Mouse (Mus musculus): Measurements from ENCODE around the gene Slc27a1. TPM values are rescaled to one million over a fixed set of nuclear protein-coding genes. Genes with fewer than 3 reads are reported as not detected.
A peak's percentile ranks its signal among the peaks of the same experiment; 100 is the strongest.

Gene Slc27a1
- polyA plus RNA-seq, 1 experiment from 2014 or later = 18.2 TPM

- no peaks in the 10 kb centered on the region for H3K9me3 ChIP-seq (ENCODE audit: control insufficient read depth, low read length)
- no peaks in the 10 kb centered on the region for H3K4me1 ChIP-seq (replicated peaks; ENCODE audit: control insufficient read depth, insufficient read depth, low read length)
- 0 out of 2 replicates have a peak, but pooled peaks cover 6% of the 10 kb centered on the region for H3K36me3 ChIP-seq (ENCODE audit: control insufficient read depth, insufficient read depth, low read length)
- ATAC-seq (ENCODE audit: low FRiP score) (no peak), DNase-seq (ENCODE audit: low spot score) (no peak)
- WGBS = 75% methylated on average over 7 of the region's 7 CpGs
- H3K27me3 ChIP-seq (ENCODE audit: control insufficient read depth, insufficient read depth, low read length) = peaks cover 6% of the 10 kb centered on the region
- H3K9ac ChIP-seq (ENCODE audit: low read depth, low read length) = no peak overlapping the region
- H3K4me2 ChIP-seq (replicated peaks; ENCODE audit: low read depth, low read length) = no peak overlapping the region
- no peak overlapping the region for H3K4me3 ChIP-seq (ENCODE audit: low read depth, low read length)
- no peak overlapping the region for H3K27ac ChIP-seq (ENCODE audit: low read depth, low read length)
Observed at GRCm38 (mm10) chr8:71550754-71551153, 17.9 kb upstream of the Slc27a1 start.

- ATAC-seq (ENCODE audit: low FRiP score) = no peak
- no peaks in the 10 kb centered on the region for H3K36me3 ChIP-seq (ENCODE audit: control insufficient read depth, insufficient read depth, low read length)
- no peak overlapping the region for H3K9ac ChIP-seq (ENCODE audit: low read depth, low read length)
- WGBS = 69% methylated on average over 6 of the region's 6 CpGs
- no peak overlapping the region for H3K4me3 ChIP-seq (ENCODE audit: low read depth, low read length)
- no peak overlapping the region for H3K4me2 ChIP-seq (replicated peaks; ENCODE audit: low read depth, low read length)
- H3K27me3 ChIP-seq (ENCODE audit: control insufficient read depth, insufficient read depth, low read length) = peaks cover 24% of the 10 kb centered on the region
- no peaks in the 10 kb centered on the region for H3K9me3 ChIP-seq (ENCODE audit: control insufficient read depth, low read length)
- no peak overlapping the region for H3K27ac ChIP-seq (ENCODE audit: low read depth, low read length)
- DNase-seq (ENCODE audit: low spot score) = no peak
- H3K4me1 ChIP-seq (replicated peaks; ENCODE audit: control insufficient read depth, insufficient read depth, low read length) = no peaks in the 10 kb centered on the region
Observed at GRCm38 (mm10) chr8:71552770-71553169, 15.9 kb upstream of the Slc27a1 start.

GRCm38 (mm10) chr8:71554001-71554400 is 14.7 kb upstream of the Slc27a1 start:
- H3K36me3 ChIP-seq (ENCODE audit: control insufficient read depth, insufficient read depth, low read length) = no peaks in the 10 kb centered on the region
- 80% methylated on average over 6 of the region's 6 CpGs for WGBS
- H3K27ac ChIP-seq (ENCODE audit: low read depth, low read length) = no peak overlapping the region
- H3K4me1 ChIP-seq (replicated peaks; ENCODE audit: control insufficient read depth, insufficient read depth, low read length) = no peaks in the 10 kb centered on the region; the same call in 1 of the 2 replicates
- no peak overlapping the region for H3K9ac ChIP-seq (ENCODE audit: low read depth, low read length)
- H3K4me2 ChIP-seq (replicated peaks; ENCODE audit: low read depth, low read length) = no peak overlapping the region
- no peaks in the 10 kb centered on the region for H3K9me3 ChIP-seq (ENCODE audit: control insufficient read depth, low read length)
- DNase-seq (ENCODE audit: low spot score) (no peak), ATAC-seq (ENCODE audit: low FRiP score) (no peak)
- H3K27me3 ChIP-seq (ENCODE audit: control insufficient read depth, insufficient read depth, low read length) = peaks cover 36% of the 10 kb centered on the region
- no peak overlapping the region for H3K4me3 ChIP-seq (ENCODE audit: low read depth, low read length)

GRCm38 (mm10) chr8:71554644-71555043 is 14.0 kb upstream of the Slc27a1 start:
- WGBS = 91% methylated on average over 2 of the region's 2 CpGs
- H3K27me3 ChIP-seq (ENCODE audit: control insufficient read depth, insufficient read depth, low read length) = peaks cover 42% of the 10 kb centered on the region
- H3K4me3 ChIP-seq (ENCODE audit: low read depth, low read length) = no peak overlapping the region
- no peak overlapping the region for H3K9ac ChIP-seq (ENCODE audit: low read depth, low read length)
- DNase-seq (ENCODE audit: low spot score) = no peak
- H3K27ac ChIP-seq (ENCODE audit: low read depth, low read length) = no peak overlapping the region
- no peaks in the 10 kb centered on the region for H3K9me3 ChIP-seq (ENCODE audit: control insufficient read depth, low read length)
- ATAC-seq (ENCODE audit: low FRiP score) = no peak
- no peak overlapping the region for H3K4me2 ChIP-seq (replicated peaks; ENCODE audit: low read depth, low read length)
- no peaks in the 10 kb centered on the region; the same call in 1 of the 2 replicates for H3K4me1 ChIP-seq (replicated peaks; ENCODE audit: control insufficient read depth, insufficient read depth, low read length)
- no peaks in the 10 kb centered on the region for H3K36me3 ChIP-seq (ENCODE audit: control insufficient read depth, insufficient read depth, low read length)

- H3K4me1 ChIP-seq (replicated peaks; ENCODE audit: control insufficient read depth, insufficient read depth, low read length) = peaks cover 2% of the 10 kb centered on the region; the same call in 1 of the 2 replicates
- H3K27ac ChIP-seq (ENCODE audit: low read depth, low read length) = no peak within 1 kb of the TSS
- DNase-seq (ENCODE audit: low spot score) (peak; percentile 32), ATAC-seq (ENCODE audit: low FRiP score) (peak; percentile 4; the same call in 1 of the 2 replicates)
- peak within 1 kb of the TSS; percentile 38 for H3K4me2 ChIP-seq (replicated peaks; ENCODE audit: low read depth, low read length)
- no peaks in the 10 kb centered on the region for H3K36me3 ChIP-seq (ENCODE audit: control insufficient read depth, insufficient read depth, low read length)
- 4% methylated on average over 70 of the region's 70 CpGs for WGBS
- peaks cover 75% of the 10 kb centered on the region for H3K27me3 ChIP-seq (ENCODE audit: control insufficient read depth, insufficient read depth, low read length)
- peak within 1 kb of the TSS; percentile 7; the same call in 1 of the 2 replicates for H3K9ac ChIP-seq (ENCODE audit: low read depth, low read length)
- H3K9me3 ChIP-seq (ENCODE audit: control insufficient read depth, low read length) = no peaks in the 10 kb centered on the region
- H3K4me3 ChIP-seq (ENCODE audit: low read depth, low read length) = peak within 1 kb of the TSS; percentile 23
Observed at GRCm38 (mm10) chr8:71558071-71558957, 10.4 kb upstream of the Slc27a1 start, which contains the start of gene Tmem221. TSS of gene Tmem221 (minus strand) at chr8:71558871.

- Histone ChIP-seq H3K4me3 (ENCODE audit: low read depth, low read length) (peak overlapping the region; percentile 23), H3K4me1 (replicated peaks; ENCODE audit: control insufficient read depth, insufficient read depth, low read length) (peaks cover 2% of the 10 kb centered on the region; the same call in 1 of the 2 replicates), H3K36me3 (ENCODE audit: control insufficient read depth, insufficient read depth, low read length) (no peaks in the 10 kb centered on the region), H3K4me2 (replicated peaks; ENCODE audit: low read depth, low read length) (peak overlapping the region; percentile 38), H3K9ac (ENCODE audit: low read depth, low read length) (no peak overlapping the region; the same call in 1 of the 2 replicates), H3K27me3 (ENCODE audit: control insufficient read depth, insufficient read depth, low read length) (peaks cover 78% of the 10 kb centered on the region), H3K9me3 (ENCODE audit: control insufficient read depth, low read length) (no peaks in the 10 kb centered on the region), H3K27ac (ENCODE audit: low read depth, low read length) (no peak overlapping the region)
- ATAC-seq (ENCODE audit: low FRiP score) = peak; percentile 36; the same call in 1 of the 2 replicates
- 2% methylated on average over 24 of the region's 24 CpGs for WGBS
- peak; percentile 69 for DNase-seq (ENCODE audit: low spot score)
Observed at GRCm38 (mm10) chr8:71558958-71559690, 9.6 kb upstream of the Slc27a1 start.

- Histone ChIP-seq H3K36me3 (ENCODE audit: control insufficient read depth, insufficient read depth, low read length) (no peaks in the 10 kb centered on the region), H3K9ac (ENCODE audit: low read depth, low read length) (no peak overlapping the region), H3K27me3 (ENCODE audit: control insufficient read depth, insufficient read depth, low read length) (peaks cover 78% of the 10 kb centered on the region), H3K4me2 (replicated peaks; ENCODE audit: low read depth, low read length) (no peak overlapping the region), H3K4me1 (replicated peaks; ENCODE audit: control insufficient read depth, insufficient read depth, low read length) (peaks cover 2% of the 10 kb centered on the region; the same call in 1 of the 2 replicates), H3K9me3 (ENCODE audit: control insufficient read depth, low read length) (no peaks in the 10 kb centered on the region), H3K27ac (ENCODE audit: low read depth, low read length) (no peak overlapping the region), H3K4me3 (ENCODE audit: low read depth, low read length) (no peak overlapping the region)
- DNase-seq (ENCODE audit: low spot score) (no peak), ATAC-seq (ENCODE audit: low FRiP score) (no peak)
- WGBS = 81% methylated on average over 3 of the region's 3 CpGs
Observed at GRCm38 (mm10) chr8:71560071-71560470, 8.6 kb upstream of the Slc27a1 start.

GRCm38 (mm10) chr8:71560765-71561164 is 7.9 kb upstream of the Slc27a1 start:
- no peak overlapping the region for H3K9ac ChIP-seq (ENCODE audit: low read depth, low read length)
- H3K4me3 ChIP-seq (ENCODE audit: low read depth, low read length) = no peak overlapping the region
- no peak overlapping the region for H3K27ac ChIP-seq (ENCODE audit: low read depth, low read length)
- WGBS = 81% methylated on average over 5 of the region's 5 CpGs
- H3K4me2 ChIP-seq (replicated peaks; ENCODE audit: low read depth, low read length) = no peak overlapping the region
- peaks cover 2% of the 10 kb centered on the region; the same call in 1 of the 2 replicates for H3K4me1 ChIP-seq (replicated peaks; ENCODE audit: control insufficient read depth, insufficient read depth, low read length)
- ATAC-seq (ENCODE audit: low FRiP score) (no peak), DNase-seq (ENCODE audit: low spot score) (no peak)
- no peaks in the 10 kb centered on the region for H3K36me3 ChIP-seq (ENCODE audit: control insufficient read depth, insufficient read depth, low read length)
- peaks cover 75% of the 10 kb centered on the region for H3K27me3 ChIP-seq (ENCODE audit: control insufficient read depth, insufficient read depth, low read length)
- H3K9me3 ChIP-seq (ENCODE audit: control insufficient read depth, low read length) = no peaks in the 10 kb centered on the region

Measured in hindbrain, embryonic 11.5 days (tissue).